ENCODE assay signal across 18 mouse cellular contexts in the genomic region with DNA sequence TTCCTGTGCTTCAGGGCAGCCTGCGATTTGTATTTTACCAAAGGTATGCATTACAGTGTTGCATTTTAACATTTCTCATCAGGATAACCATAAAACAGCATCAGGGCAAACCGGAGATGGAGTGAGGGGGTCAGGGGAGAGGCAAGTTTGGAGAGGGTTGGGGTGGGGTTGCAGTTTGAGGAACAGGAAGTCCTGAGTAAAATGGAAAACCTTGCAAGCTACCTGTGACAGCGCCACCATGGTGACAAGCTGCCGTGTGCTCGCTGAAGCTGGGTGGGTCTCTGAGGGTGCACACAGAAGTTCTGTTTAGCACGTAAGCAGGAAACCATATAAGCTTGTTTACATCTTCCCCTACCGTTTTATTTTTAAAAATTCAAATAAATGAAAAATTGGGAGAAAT. TPM values are rescaled to one million over a fixed set of nuclear protein-coding genes. Genes with fewer than 3 reads are reported as not detected.
DNase-seq lines count a peak whose midpoint lies in the region; ATAC-seq lines count a peak whose summit lies in the region.
"Had no signal": no experiment of that assay in that cellular context is flagged by ENCODE, and none has a peak within 500 bp of the region (broad histone marks: within the 10 kb centered on the region; RNA-seq: fewer than 3 reads in every experiment).

No protein-coding gene starts in this region.

- no peaks in the 10 kb centered on the region for H3K9me3 ChIP-seq in forebrain, embryonic 12.5 days
- H3K9me3 ChIP-seq in neural tube, embryonic 15.5 days (replicated peaks), result no peaks in the 10 kb centered on the region
- H3K9me3 ChIP-seq: forebrain, embryonic 15.5 days; liver, embryonic 13.5 days; midbrain, embryonic 13.5 days had no signal

- H3K36me3 ChIP-seq in forebrain, embryonic 12.5 days (replicated peaks), result no peaks in the 10 kb centered on the region
- no peaks in the 10 kb centered on the region for H3K36me3 ChIP-seq in neural tube, embryonic 15.5 days
- H3K36me3 ChIP-seq: forebrain, embryonic 15.5 days; liver, embryonic 13.5 days; midbrain, embryonic 13.5 days had no signal

- no peaks in the 10 kb centered on the region for H3K4me1 ChIP-seq in forebrain, embryonic 12.5 days
- H3K4me1 ChIP-seq in neural tube, embryonic 15.5 days, result no peaks in the 10 kb centered on the region
- H3K4me1 ChIP-seq: forebrain, embryonic 15.5 days; liver, embryonic 13.5 days; midbrain, embryonic 13.5 days had no signal

- H3K4me2 ChIP-seq in forebrain, embryonic 12.5 days, result no peak overlapping the region
- no peak overlapping the region for H3K4me2 ChIP-seq in neural tube, embryonic 15.5 days
- H3K4me2 ChIP-seq: forebrain, embryonic 15.5 days; hindbrain, embryonic 14.5 days; liver, embryonic 13.5 days; midbrain, embryonic 13.5 days had no signal

- DNase-seq in spleen, adult 18-20 months, result peak; percentile 24 to 29
- no peak for DNase-seq in spleen, adult 12 weeks (ENCODE audit: low spot score)
- DNase-seq in thymus, postnatal 36 days, result peak; percentile 68 to 77
- DNase-seq in right cerebral cortex, postnatal 14 days, result no peak
- DNase-seq: heart, adult 18-20 months; kidney, adult 18-20 months; kidney, postnatal 36 days; layer of hippocampus, postnatal 36 days; left cerebral cortex, postnatal 4 days; liver, embryonic 13.5 days had no signal

- 89% methylated on average over 7 of the region's 7 CpGs for WGBS in forebrain, embryonic 12.5 days
- whole genome bisulfite sequencing in neural tube, embryonic 15.5 days, result 82% methylated on average over 7 of the region's 7 CpGs

- no peak overlapping the region for H3K27ac ChIP-seq in forebrain, embryonic 12.5 days
- H3K27ac ChIP-seq in neural tube, embryonic 15.5 days (replicated peaks), result no peak overlapping the region
- H3K27ac ChIP-seq: forebrain, embryonic 15.5 days; hindbrain, embryonic 14.5 days; liver, embryonic 13.5 days; midbrain, embryonic 13.5 days had no signal

- no peaks in the 10 kb centered on the region for H3K27me3 ChIP-seq in forebrain, embryonic 12.5 days
- H3K27me3 ChIP-seq in neural tube, embryonic 15.5 days (replicated peaks), result no peaks in the 10 kb centered on the region
- H3K27me3 ChIP-seq: forebrain, embryonic 15.5 days; liver, embryonic 13.5 days; midbrain, embryonic 13.5 days had no signal

- H3K9ac ChIP-seq in forebrain, embryonic 12.5 days, result no peak overlapping the region
- no peak overlapping the region for H3K9ac ChIP-seq in neural tube, embryonic 15.5 days (replicated peaks)
- H3K9ac ChIP-seq: forebrain, embryonic 15.5 days; hindbrain, embryonic 14.5 days; liver, embryonic 13.5 days; midbrain, embryonic 13.5 days had no signal

- no peak overlapping the region for H3K4me3 ChIP-seq in forebrain, embryonic 12.5 days (replicated peaks)
- no peak overlapping the region for H3K4me3 ChIP-seq in neural tube, embryonic 15.5 days (replicated peaks)
- H3K4me3 ChIP-seq: forebrain, embryonic 15.5 days; liver, embryonic 13.5 days; midbrain, embryonic 13.5 days had no signal

- ATAC-seq in common myeloid progenitor, adult 5-6 weeks (replicated peaks; ENCODE audit: low read depth, poor library complexity, severe bottlenecking), result peak; percentile 74
- ATAC-seq in neutrophil, adult 5-6 weeks (ENCODE audit: extremely low read depth, insufficient number of reproducible peaks, low FRiP score, poor library complexity, severe bottlenecking), result peak; percentile 70
- no peak for ATAC-seq in forebrain, embryonic 12.5 days (ENCODE audit: low FRiP score)
- ATAC-seq in neural tube, embryonic 15.5 days (ENCODE audit: low FRiP score), result no peak
- ATAC-seq: forebrain, embryonic 15.5 days; lung, postnatal 0 days; midbrain, embryonic 13.5 days had no signal

RNA-seq across cellular contexts. Expression of gene Plcl2, which starts 25.5 kb away (rescaled TPM):
- 35.1 and 42.6 TPM in 2 replicates for total RNA-seq in common myeloid progenitor, adult 5-6 weeks (2017)
- total RNA-seq in neutrophil, adult 5-6 weeks (2017), result 93.9 and 102 TPM in 2 replicates
- 8.3 and 9.4 TPM in 2 replicates for polyA plus RNA-seq in forebrain, embryonic 12.5 days (2016; fragmentation: Nextera tagmentation; extraction: Ambion mirVana)
- 8.6 and 9.3 TPM in 2 replicates for polyA plus RNA-seq in neural tube, embryonic 15.5 days (2015; fragmentation: Nextera tagmentation; extraction: Ambion mirVana)

Comparison
In these comparisons a context has a peak if more than half of its experiments do, and no peak if none do; other contexts are left out.
1. DNase-seq: peak in spleen, adult 18-20 months (2 of 2) and thymus, postnatal 36 days (2 of 2); none in spleen, adult 12 weeks (single experiment) and right cerebral cortex, postnatal 14 days (single experiment).
2. ATAC-seq: peak in common myeloid progenitor, adult 5-6 weeks (single experiment) and neutrophil, adult 5-6 weeks (single experiment); none in forebrain, embryonic 12.5 days (single experiment) and neural tube, embryonic 15.5 days (single experiment).